Mouse (Mus musculus): ENCODE data around the gene Rpl39. TPM values are rescaled to one million over a fixed set of nuclear protein-coding genes. Genes with fewer than 3 reads are reported as not detected.

Gene Rpl39
- polyA plus RNA-seq, 1 experiment = 123 TPM

- Histone ChIP-seq H3K36me3 (ENCODE audit: control insufficient read depth, insufficient read depth, low read length) (no peaks in the 10 kb centered on the region), H3K27me3 (ENCODE audit: control insufficient read depth, insufficient read depth, low read length) (no peaks in the 10 kb centered on the region), H3K4me3 (ENCODE audit: control insufficient read depth, insufficient read depth, low read length) (no peak overlapping the region), H3K4me1 (replicated peaks; ENCODE audit: control insufficient read depth, insufficient read depth, low read length) (peaks cover 3% of the 10 kb centered on the region), H3K27ac (ENCODE audit: control insufficient read depth, insufficient read depth, low read length) (no peak overlapping the region)
- TF ChIP-seq POLR2A (IDR thresholded peaks at IDR 0.05; ENCODE audit: control insufficient read depth, extremely low read depth, insufficient read depth, low read length, poor library complexity) = no peak
- no peak for TF ChIP-seq CTCF (IDR thresholded peaks at IDR 0.05; ENCODE audit: borderline replicate concordance, control insufficient read depth, extremely low read depth, insufficient read depth, low read length, poor library complexity)
- no peak for DNase-seq
- 92% methylated on average over 4 of the region's 4 CpGs for WGBS
Measured at GRCm38 (mm10) chrX:37110881-37111193, 25.6 kb upstream of the Rpl39 start.

- Histone ChIP-seq H3K27ac (ENCODE audit: control insufficient read depth, insufficient read depth, low read length) (peak within 1 kb of the TSS; percentile 97), H3K36me3 (ENCODE audit: control insufficient read depth, insufficient read depth, low read length) (no peaks in the 10 kb centered on the region), H3K4me1 (replicated peaks; ENCODE audit: control insufficient read depth, insufficient read depth, low read length) (peaks cover 3% of the 10 kb centered on the region), H3K27me3 (ENCODE audit: control insufficient read depth, insufficient read depth, low read length) (no peaks in the 10 kb centered on the region), H3K4me3 (ENCODE audit: control insufficient read depth, insufficient read depth, low read length) (peak within 1 kb of the TSS; percentile 98)
- TF ChIP-seq POLR2A (IDR thresholded peaks at IDR 0.05; ENCODE audit: control insufficient read depth, extremely low read depth, insufficient read depth, low read length, poor library complexity) (peak; percentile 38; the same call in 1 of the 2 replicates), CTCF (IDR thresholded peaks at IDR 0.05; ENCODE audit: borderline replicate concordance, control insufficient read depth, extremely low read depth, insufficient read depth, low read length, poor library complexity) (no peak)
- WGBS = 2% methylated on average over 30 of the region's 30 CpGs
- DNase-seq = peak; percentile 88
Measured at GRCm38 (mm10) chrX:37110193-37110880, 25.1 kb upstream of the Rpl39 start, which contains the start of gene Upf3b. Gene Upf3b, minus strand, starts transcription at chrX:37110322.

DNA sequence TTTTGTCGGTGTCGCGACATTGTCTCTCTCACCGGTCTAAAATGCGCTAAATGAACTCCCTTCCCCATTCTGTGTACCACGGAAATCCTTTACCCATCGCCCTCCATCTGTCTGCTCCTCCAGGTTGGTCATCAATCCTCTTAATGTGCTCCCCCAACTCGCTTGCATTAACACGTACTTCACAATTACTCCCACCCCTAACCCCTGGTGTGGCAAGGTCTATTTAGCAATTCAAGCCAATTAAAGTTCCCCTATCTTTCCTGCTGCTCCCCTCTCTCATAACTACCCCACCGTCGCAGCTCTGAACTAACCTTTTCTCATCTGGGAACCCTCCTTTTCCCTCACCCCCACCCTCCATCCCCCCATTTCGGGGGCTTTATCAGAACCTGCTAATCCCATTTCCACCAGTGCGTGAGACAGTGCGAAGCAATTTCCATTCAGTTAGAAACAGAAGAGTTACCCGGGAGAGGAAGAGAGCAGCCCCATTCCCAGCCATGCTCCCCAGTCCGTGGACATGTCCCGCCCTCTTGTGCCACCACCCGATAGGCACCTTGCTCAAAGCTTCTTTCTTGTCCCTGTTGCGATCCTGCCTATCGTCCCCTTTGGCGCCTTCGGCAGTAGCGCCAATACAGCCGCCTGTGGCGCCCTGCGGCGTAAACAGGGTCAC lies 24.5 kb upstream of the Rpl39 start:
- no peaks in the 10 kb centered on the region for H3K36me3 ChIP-seq (ENCODE audit: control insufficient read depth, insufficient read depth, low read length)
- 2% methylated on average over 27 of the region's 27 CpGs for WGBS

DNA sequence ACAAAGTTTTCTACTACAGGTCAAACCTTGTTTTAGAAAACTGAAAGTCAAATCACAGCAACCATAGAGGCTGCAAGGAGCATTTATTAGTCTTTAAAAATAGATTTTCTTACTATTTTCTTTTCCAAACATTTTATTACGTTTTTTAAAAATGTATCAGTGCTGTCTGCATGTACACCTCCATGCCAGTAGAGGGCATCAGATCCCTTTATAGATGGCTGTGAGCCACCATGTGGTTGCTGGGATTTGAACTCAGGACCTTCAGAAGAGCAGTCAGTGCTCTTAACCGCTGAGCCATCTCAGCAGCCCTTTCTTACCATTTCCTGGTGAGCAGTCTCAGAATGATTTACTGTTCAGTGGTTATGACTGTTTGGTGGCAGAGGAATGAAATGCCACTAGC lies 18.6 kb upstream of the Rpl39 start:
- H3K36me3 ChIP-seq (ENCODE audit: control insufficient read depth, insufficient read depth, low read length) = peaks cover 8% of the 10 kb centered on the region; the same call in 1 of the 2 replicates
- TF ChIP-seq CTCF (IDR thresholded peaks at IDR 0.05; ENCODE audit: borderline replicate concordance, control insufficient read depth, extremely low read depth, insufficient read depth, low read length, poor library complexity) = no peak
- TF ChIP-seq POLR2A (IDR thresholded peaks at IDR 0.05; ENCODE audit: control insufficient read depth, extremely low read depth, insufficient read depth, low read length, poor library complexity) = no peak
- no peak overlapping the region for H3K4me3 ChIP-seq (ENCODE audit: control insufficient read depth, insufficient read depth, low read length)
- no peak for DNase-seq
- WGBS = 93% methylated on average over 2 of the region's 2 CpGs
- no peaks in the 10 kb centered on the region for H3K4me1 ChIP-seq (replicated peaks; ENCODE audit: control insufficient read depth, insufficient read depth, low read length)
- no peaks in the 10 kb centered on the region for H3K27me3 ChIP-seq (ENCODE audit: control insufficient read depth, insufficient read depth, low read length)
- no peak overlapping the region for H3K27ac ChIP-seq (ENCODE audit: control insufficient read depth, insufficient read depth, low read length)

More for the DNA sequence above, 24.5 kb upstream of the Rpl39 start:
- Histone ChIP-seq H3K4me1 (replicated peaks; ENCODE audit: control insufficient read depth, insufficient read depth, low read length) (peaks cover 3% of the 10 kb centered on the region), H3K4me3 (ENCODE audit: control insufficient read depth, insufficient read depth, low read length) (peak overlapping the region; percentile 98), H3K27ac (ENCODE audit: control insufficient read depth, insufficient read depth, low read length) (peak overlapping the region; percentile 97), H3K27me3 (ENCODE audit: control insufficient read depth, insufficient read depth, low read length) (no peaks in the 10 kb centered on the region)
- TF ChIP-seq POLR2A (IDR thresholded peaks at IDR 0.05; ENCODE audit: control insufficient read depth, extremely low read depth, insufficient read depth, low read length, poor library complexity) (no peak), CTCF (IDR thresholded peaks at IDR 0.05; ENCODE audit: borderline replicate concordance, control insufficient read depth, extremely low read depth, insufficient read depth, low read length, poor library complexity) (no peak)
- DNase-seq = peak; percentile 3

- TF ChIP-seq CTCF (IDR thresholded peaks at IDR 0.05; ENCODE audit: borderline replicate concordance, control insufficient read depth, extremely low read depth, insufficient read depth, low read length, poor library complexity) = no peak
- TF ChIP-seq POLR2A (IDR thresholded peaks at IDR 0.05; ENCODE audit: control insufficient read depth, extremely low read depth, insufficient read depth, low read length, poor library complexity) = no peak
- Histone ChIP-seq H3K4me1 (replicated peaks; ENCODE audit: control insufficient read depth, insufficient read depth, low read length) (no peaks in the 10 kb centered on the region), H3K27ac (ENCODE audit: control insufficient read depth, insufficient read depth, low read length) (no peak overlapping the region), H3K27me3 (ENCODE audit: control insufficient read depth, insufficient read depth, low read length) (no peaks in the 10 kb centered on the region), H3K36me3 (ENCODE audit: control insufficient read depth, insufficient read depth, low read length) (peaks cover 12% of the 10 kb centered on the region; the same call in 1 of the 2 replicates), H3K4me3 (ENCODE audit: control insufficient read depth, insufficient read depth, low read length) (no peak overlapping the region)
- WGBS = 96% methylated on average over 3 of the region's 3 CpGs
- no peak for DNase-seq
Measured at GRCm38 (mm10) chrX:37098681-37099080, 13.5 kb upstream of the Rpl39 start.

DNA sequence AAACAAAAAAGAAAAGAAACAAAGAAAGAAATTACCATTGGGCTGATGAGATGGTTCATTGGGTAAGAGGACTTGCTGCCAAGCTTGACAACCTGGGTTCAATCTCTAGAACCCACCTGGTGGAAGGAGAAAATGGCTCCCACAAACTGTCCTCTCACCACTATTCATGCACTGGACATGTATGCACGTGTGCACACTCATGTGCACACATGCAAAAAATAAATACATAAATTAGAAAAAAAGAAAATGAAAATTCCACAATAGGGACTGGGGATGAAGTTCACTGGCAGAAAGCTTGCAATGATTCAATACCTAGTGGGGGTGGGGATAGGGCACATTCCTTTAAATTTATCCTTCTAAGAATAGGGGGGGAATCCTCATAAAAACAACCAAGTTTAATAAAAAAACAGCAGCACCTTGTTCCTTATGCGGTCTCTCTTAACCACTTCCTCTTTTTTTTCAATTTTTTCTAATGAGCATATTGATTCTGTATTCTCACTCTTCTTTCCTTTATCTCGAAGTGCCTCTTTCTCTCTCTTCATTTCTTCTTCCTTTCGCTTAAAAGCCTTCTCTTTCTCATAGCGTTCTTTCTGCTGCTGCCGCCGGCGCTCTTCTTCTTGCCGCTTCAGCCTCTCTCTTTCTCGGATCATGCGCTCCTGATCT lies 10.0 kb upstream of the Rpl39 start:
- TF ChIP-seq POLR2A (IDR thresholded peaks at IDR 0.05; ENCODE audit: control insufficient read depth, extremely low read depth, insufficient read depth, low read length, poor library complexity) (no peak), CTCF (IDR thresholded peaks at IDR 0.05; ENCODE audit: borderline replicate concordance, control insufficient read depth, extremely low read depth, insufficient read depth, low read length, poor library complexity) (no peak)
- no peak for DNase-seq
- 33% methylated on average over 11 of the region's 11 CpGs for WGBS
- Histone ChIP-seq H3K4me1 (replicated peaks; ENCODE audit: control insufficient read depth, insufficient read depth, low read length) (no peaks in the 10 kb centered on the region), H3K4me3 (ENCODE audit: control insufficient read depth, insufficient read depth, low read length) (no peak overlapping the region), H3K36me3 (ENCODE audit: control insufficient read depth, insufficient read depth, low read length) (peaks cover 11% of the 10 kb centered on the region), H3K27ac (ENCODE audit: control insufficient read depth, insufficient read depth, low read length) (no peak overlapping the region), H3K27me3 (ENCODE audit: control insufficient read depth, insufficient read depth, low read length) (no peaks in the 10 kb centered on the region)
